In genomic region chr1:157514298-157514697, GRCm38 (mm10) we compare ENCODE assay signal across 24 mouse cellular contexts. TPM values are rescaled to one million over a fixed set of nuclear protein-coding genes. Genes with fewer than 3 reads are reported as not detected.
DNase-seq lines count a peak whose midpoint lies in the region; ATAC-seq and TF ChIP-seq lines count a peak whose summit lies in the region.
"Had no signal": no experiment of that assay in that cellular context is flagged by ENCODE, and none has a peak within 500 bp of the region (broad histone marks: within the 10 kb centered on the region; RNA-seq: fewer than 3 reads in every experiment).

No protein-coding gene starts in this region.

- H3K27ac ChIP-seq in hindbrain, embryonic 12.5 days: no peak overlapping the region
- H3K27ac ChIP-seq: gastrocnemius, adult 2 months; heart, embryonic 15.5 days; hindbrain, embryonic 13.5 days; intestine, embryonic 15.5 days had no signal

- no peak overlapping the region for H3K4me2 ChIP-seq in hindbrain, embryonic 12.5 days (replicated peaks)
- H3K4me2 ChIP-seq: heart, embryonic 12.5 days; heart, embryonic 15.5 days; hindbrain, embryonic 13.5 days; intestine, embryonic 15.5 days had no signal

- ATAC-seq in G1E (ENCODE audit: extremely low read depth, insufficient number of reproducible peaks, low FRiP score, poor library complexity, severe bottlenecking): peak; percentile 35; the same call in 1 of the 2 replicates
- ATAC-seq in hindbrain, embryonic 12.5 days (ENCODE audit: low FRiP score): no peak
- ATAC-seq: activated CD4-positive, CD25-positive, alpha-beta regulatory T cell, adult 4 months; forebrain, embryonic 14.5 days; forebrain, postnatal 0 days; hindbrain, embryonic 16.5 days; intestine, embryonic 15.5 days had no signal

- H3K9ac ChIP-seq in hindbrain, embryonic 12.5 days: no peak overlapping the region
- H3K9ac ChIP-seq: forebrain, postnatal 0 days; heart, embryonic 12.5 days; heart, embryonic 15.5 days; hindbrain, embryonic 13.5 days; intestine, embryonic 15.5 days had no signal

- TF ChIP-seq CTCF in G1E (IDR thresholded peaks at IDR 0.05; ENCODE audit: low read depth, low read length): no peak

- H3K9me3 ChIP-seq in G1E (replicated peaks): peaks cover 10% of the 10 kb centered on the region; the same call in 1 of the 2 replicates
- H3K9me3 ChIP-seq in hindbrain, embryonic 12.5 days (replicated peaks): no peaks in the 10 kb centered on the region
- H3K9me3 ChIP-seq: heart, embryonic 12.5 days; heart, embryonic 15.5 days; hindbrain, embryonic 13.5 days; intestine, embryonic 15.5 days had no signal

- DNase-seq in heart, adult 11 months: peak; percentile 55
- no peak for DNase-seq in heart, postnatal 4 days
- peak; percentile 14 for DNase-seq in G1E (ENCODE audit: low spot score)
- DNase-seq in c-Kit-positive CD71-positive TER-119-negative erythroid progenitor cells, embryonic 14.5 days (ENCODE audit: low read depth): peak; percentile 9
- DNase-seq in thymus, adult 18-20 months: no peak
- DNase-seq: adrenal gland, adult 8-10 months; adrenal gland, postnatal 25 days; cerebellum, adult 18-20 months; cerebellum, adult 9-10 months; cerebellum, postnatal 14 days; forebrain, postnatal 0 days; gastrocnemius, adult 2 months; gastrocnemius, postnatal 14 days; heart, adult 18-20 months; heart, postnatal 10 days; heart, postnatal 36 days had no signal

- H3K27me3 ChIP-seq in G1E (ENCODE audit: insufficient read depth, low read length): no peaks in the 10 kb centered on the region
- H3K27me3 ChIP-seq in hindbrain, embryonic 12.5 days: no peaks in the 10 kb centered on the region
- H3K27me3 ChIP-seq: heart, embryonic 12.5 days; heart, embryonic 15.5 days; hindbrain, embryonic 13.5 days; intestine, embryonic 15.5 days had no signal

- WGBS in hindbrain, embryonic 12.5 days: 77% methylated on average over 4 of the region's 4 CpGs

- peak overlapping the region; percentile 2; the same call in 1 of the 2 replicates for H3K4me3 ChIP-seq in G1E (ENCODE audit: low read depth, low read length)
- H3K4me3 ChIP-seq in hindbrain, embryonic 12.5 days: no peak overlapping the region
- H3K4me3 ChIP-seq: gastrocnemius, adult 2 months; heart, embryonic 12.5 days; heart, embryonic 15.5 days; hindbrain, embryonic 13.5 days; intestine, embryonic 15.5 days had no signal

- peaks cover 60% of the 10 kb centered on the region for H3K4me1 ChIP-seq in G1E (ENCODE audit: insufficient read depth, low read depth, low read length)
- H3K4me1 ChIP-seq in hindbrain, embryonic 12.5 days: peaks cover 11% of the 10 kb centered on the region; the same call in 1 of the 2 replicates
- H3K4me1 ChIP-seq: intestine, embryonic 15.5 days had no signal

- no peaks in the 10 kb centered on the region for H3K36me3 ChIP-seq in G1E (replicated peaks)
- H3K36me3 ChIP-seq in hindbrain, embryonic 12.5 days: no peaks in the 10 kb centered on the region
- H3K36me3 ChIP-seq: heart, embryonic 12.5 days; heart, embryonic 15.5 days; hindbrain, embryonic 13.5 days; intestine, embryonic 15.5 days had no signal

RNA-seq across cellular contexts. Expression of gene Sec16b, which starts 7.8 kb away (rescaled TPM):
- 1 to 10 TPM; 2.3 TPM for total RNA-seq in heart, postnatal 4 days (2021)
- total RNA-seq in G1E (2014; fragmentation: Nextera tagmentation) (2.8 TPM in 1 of 2 replicates, not detected in the other), G1E (2017) (0.11 TPM in 1 of 2 replicates, not detected in the other)
- 0.02 TPM in 1 of 2 replicates, not detected in the other for polyA plus RNA-seq in G1E (2012)
- 1.3 and 2.1 TPM in 2 replicates for polyA plus RNA-seq in hindbrain, embryonic 12.5 days (2016; fragmentation: Nextera tagmentation; extraction: Ambion mirVana)

RNA-seq across cellular contexts. Expression of gene Cryzl2, which starts 55.9 kb away (rescaled TPM):
- 10 to 100 TPM; 20.1 to 22.8 TPM for total RNA-seq in heart, postnatal 4 days (2021)
- total RNA-seq in G1E (2014; fragmentation: Nextera tagmentation) (not detected in 2 replicates), G1E (2017) (0.44 TPM in 1 of 2 replicates, not detected in the other)
- polyA plus RNA-seq in G1E (2012): not detected in 2 replicates
- polyA plus RNA-seq in hindbrain, embryonic 12.5 days (2016; fragmentation: Nextera tagmentation; extraction: Ambion mirVana): 6.0 and 9.4 TPM in 2 replicates

Comparison
In these comparisons a context has a peak if more than half of its experiments do, and no peak if none do; other contexts are left out.
1. DNase-seq: peak in heart, adult 11 months (single experiment), G1E (single experiment) and c-Kit-positive CD71-positive TER-119-negative erythroid progenitor cells, embryonic 14.5 days (single experiment); none in heart, postnatal 4 days (single experiment) and thymus, adult 18-20 months (0 of 2).
2. RNA of gene Cryzl2, which starts 55.9 kb away (total RNA-seq): 20.1 to 22.8 TPM in heart, postnatal 4 days; 0.44 TPM in G1E; every median in the first group is over 10 times any median in the second.